Mouse (Mus musculus): ENCODE measurements at regions not wholly inside any gene's neighbourhood (a gene's known extent, or its start where the extent isn't known, plus 50 kb on each side); places are given as distances from the start of the nearest gene placed in this dataset.

- DNase-seq (ENCODE audit: low read depth): no peak
Observed at GRCm38 (mm10) chr14:61665815-61666214, 58.6 kb downstream of the Kcnrg start.

- DNase-seq (ENCODE audit: low read depth): peak; percentile 55
Observed at GRCm38 (mm10) chr14:61673184-61673583, 65.9 kb downstream of the Kcnrg start.

- DNase-seq (ENCODE audit: low read depth): no peak
Observed at GRCm38 (mm10) chr14:61678107-61678506, 70.8 kb downstream of the Kcnrg start.

- peak; percentile 81 for DNase-seq (ENCODE audit: low read depth)
Observed at GRCm38 (mm10) chr14:61680818-61681707, 73.8 kb downstream of the Kcnrg start.

GRCm38 (mm10) chr14:61681708-61682701, 74.7 kb downstream of the Kcnrg start:
- peak; percentile 89 for DNase-seq (ENCODE audit: low read depth)

GRCm38 (mm10) chr14:61682721-61683355, 75.6 kb downstream of the Kcnrg start:
- peak; percentile 78 for DNase-seq (ENCODE audit: low read depth)

GRCm38 (mm10) chr14:61683356-61683740, 76.1 kb downstream of the Kcnrg start:
- DNase-seq (ENCODE audit: low read depth): no peak

- DNase-seq (ENCODE audit: low read depth): peak; percentile 62
Observed at GRCm38 (mm10) chr14:61683791-61684411, 76.6 kb downstream of the Kcnrg start.

- DNase-seq (ENCODE audit: low read depth): peak; percentile 61
Observed at GRCm38 (mm10) chr14:61684473-61685230, 77.4 kb downstream of the Kcnrg start.

GRCm38 (mm10) chr14:61685231-61685800, 78.1 kb downstream of the Kcnrg start:
- DNase-seq (ENCODE audit: low read depth): no peak

GRCm38 (mm10) chr14:61686101-61686691, 78.9 kb downstream of the Kcnrg start:
- peak; percentile 47 for DNase-seq (ENCODE audit: low read depth)

- DNase-seq (ENCODE audit: low read depth): peak; percentile 62
Observed at GRCm38 (mm10) chr14:61686821-61687341, 79.6 kb downstream of the Kcnrg start.

- DNase-seq (ENCODE audit: low read depth): peak; percentile 48
Observed at GRCm38 (mm10) chr14:61687346-61688012, 80.2 kb downstream of the Kcnrg start.

GRCm38 (mm10) chr14:61688013-61688520, 80.8 kb downstream of the Kcnrg start:
- DNase-seq (ENCODE audit: low read depth): peak; percentile 35

GRCm38 (mm10) chr14:61688666-61689065, 81.4 kb downstream of the Kcnrg start:
- peak; percentile 54 for DNase-seq (ENCODE audit: low read depth)

GRCm38 (mm10) chr14:61689281-61689680, 82.0 kb downstream of the Kcnrg start:
- peak; percentile 59 for DNase-seq (ENCODE audit: low read depth)

GRCm38 (mm10) chr14:61689776-61690175, 82.5 kb downstream of the Kcnrg start:
- DNase-seq (ENCODE audit: low read depth): no peak

- no peak for DNase-seq (ENCODE audit: low read depth)
Observed at GRCm38 (mm10) chr14:61691785-61692372, 84.6 kb downstream of the Kcnrg start.

GRCm38 (mm10) chr14:61694796-61695195, 87.5 kb downstream of the Kcnrg start:
- DNase-seq (ENCODE audit: low read depth): no peak

All from naive thymus-derived CD4-positive, alpha-beta T cell, adult 2 months (primary cell).